In the genomic region with DNA sequence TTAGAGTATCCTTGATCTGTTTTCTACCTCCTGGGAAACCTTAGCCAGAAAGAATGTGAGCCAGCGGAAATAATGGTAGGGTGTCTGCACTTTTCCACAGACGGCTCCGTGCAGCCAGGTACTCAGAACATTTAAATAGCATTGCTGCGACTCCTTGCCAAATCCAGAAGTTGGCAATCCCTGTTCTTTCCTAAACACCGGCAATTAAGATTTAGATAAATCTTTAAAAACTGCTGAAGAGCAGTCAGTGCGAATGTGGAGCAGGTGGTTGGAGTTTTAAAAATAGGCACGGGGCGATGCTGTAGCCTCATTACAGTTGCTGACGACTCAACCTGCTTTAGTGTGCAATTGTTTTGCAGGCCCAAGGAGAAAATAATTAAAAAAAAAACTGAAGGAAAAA, we compare ENCODE assay signal across 14 mouse cellular contexts.
"Had no signal": no experiment of that assay in that cellular context is flagged by ENCODE, and none has a peak within 500 bp of the region (broad histone marks: within the 10 kb centered on the region; RNA-seq: fewer than 3 reads in every experiment).

No protein-coding gene starts in this region.

- H3K9me3 ChIP-seq: limb, embryonic 10.5 days; liver, embryonic 15.5 days had no signal

- H3K36me3 ChIP-seq: limb, embryonic 10.5 days; liver, embryonic 15.5 days had no signal

- H3K27ac ChIP-seq: kidney, postnatal 0 days; limb, embryonic 10.5 days; liver, embryonic 15.5 days; midbrain, embryonic 13.5 days had no signal

- ATAC-seq: lung, postnatal 0 days; midbrain, embryonic 13.5 days had no signal

- H3K4me3 ChIP-seq: limb, embryonic 10.5 days; liver, embryonic 15.5 days; midbrain, embryonic 13.5 days had no signal

- DNase-seq: kidney, adult 11 months; kidney, adult 9 months; kidney, postnatal 36 days; lung, adult 2 months; lung, postnatal 36 days; spleen, adult 18-20 months; thymus, adult 2 months; thymus, postnatal 25 days had no signal

- H3K27me3 ChIP-seq: liver, embryonic 15.5 days; midbrain, embryonic 13.5 days had no signal

- H3K9ac ChIP-seq: liver, embryonic 15.5 days; midbrain, embryonic 13.5 days had no signal

- H3K4me2 ChIP-seq: liver, embryonic 11.5 days; liver, embryonic 15.5 days; midbrain, embryonic 13.5 days had no signal

- H3K4me1 ChIP-seq: limb, embryonic 10.5 days; liver, embryonic 15.5 days had no signal
